Mouse (Mus musculus) olfactory bulb, adult 2 months (tissue): Measurements from ENCODE around the gene Papss1.

Experiments used
- CTCF ChIP-seq: fragments of 200-500 bp; IDR thresholded peaks from 2 replicates; pipeline ENCODE4 v1.5.1; 2012; ENCODE audit warnings: low read depth, mild to moderate bottlenecking, low read length, moderate library complexity; ENCODE audit not compliant: insufficient read depth
- POLR2A ChIP-seq: fragments of 200-500 bp; IDR thresholded peaks from 2 replicates; pipeline ENCODE4 v1.6.1; 2012; ENCODE audit warnings: mild to moderate bottlenecking, low read depth, low read length, moderate library complexity; ENCODE audit not compliant: insufficient read depth

DNA sequence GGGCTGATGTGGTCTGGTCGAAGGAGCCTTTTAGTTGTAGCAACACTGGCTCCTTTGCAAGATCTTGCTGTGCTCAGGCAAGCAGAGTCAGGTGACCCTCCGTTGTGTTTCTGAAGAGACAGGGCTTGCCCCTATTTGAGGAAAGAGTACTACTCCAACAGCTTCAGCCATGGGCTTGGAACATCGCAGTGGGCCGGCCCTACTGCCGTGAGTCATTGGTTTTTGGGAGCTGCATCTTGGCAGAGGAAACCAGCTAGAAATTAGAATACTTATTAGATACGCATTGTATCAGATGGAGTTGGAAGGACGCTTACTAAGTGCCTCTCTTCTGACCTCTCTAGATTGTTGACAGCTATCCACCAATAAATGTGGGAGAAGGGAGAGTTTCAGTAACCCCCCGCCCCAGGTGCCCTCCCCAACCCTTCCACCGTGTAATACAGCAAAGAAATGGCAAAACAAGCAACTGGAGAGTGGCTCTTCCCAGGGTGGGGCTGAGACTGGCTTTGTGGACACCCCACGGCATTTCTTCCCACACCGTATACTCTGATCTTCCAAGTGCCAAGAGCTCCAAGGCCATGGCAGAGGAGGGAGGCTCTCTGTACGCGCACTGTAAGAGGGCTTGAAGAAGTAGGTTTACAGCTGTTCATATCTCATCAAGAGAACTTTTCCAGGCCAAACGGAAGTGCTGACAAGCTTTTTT is 31.1 kb downstream of the Papss1 start:
- TF ChIP-seq POLR2A (no peak), CTCF (no peak)
